Mouse (Mus musculus) limb, embryonic 14.5 days (tissue): Measurements from ENCODE around the gene Coro1a. TPM values are rescaled to one million over a fixed set of nuclear protein-coding genes. Genes with fewer than 3 reads are reported as not detected.

ENCODE experiments used
- ATAC-seq: fragments of 200-750 bp; cut with Nextera tagmentation; 2 replicates; pipeline ENCODE4 v1.8.0; 2017; ENCODE audit warnings: low read depth, moderate number of reproducible peaks, moderate TSS enrichment; ENCODE audit not compliant: low FRiP score
- DNase-seq: peaks from one replicate; pipeline ENCODE4 v3.0.0-alpha.2; 2015; ENCODE audit warnings: low spot score
- H3K27ac ChIP-seq: fragments of 300-500 bp; sonication (generic); replicated peaks from 2 replicates; pipeline ENCODE4 v1.5.1; 2014; ENCODE audit warnings: low read depth, mild to moderate bottlenecking, low read length, moderate library complexity, mixed read lengths
- H3K27me3 ChIP-seq: fragments of 300-500 bp; sonication (generic); 2 replicates; pipeline ENCODE4 v1.6.1; 2014; ENCODE audit warnings: low read length, mixed read lengths; ENCODE audit not compliant: control insufficient read depth, insufficient read depth
- H3K36me3 ChIP-seq: fragments of 300-500 bp; sonication (generic); 2 replicates; pipeline ENCODE4 v1.6.1; 2014; ENCODE audit warnings: mild to moderate bottlenecking, low read length, moderate library complexity, mixed read lengths; ENCODE audit not compliant: control insufficient read depth, insufficient read depth
- H3K4me1 ChIP-seq: fragments of 300-500 bp; sonication (generic); 2 replicates; pipeline ENCODE4 v1.6.1; 2014; ENCODE audit warnings: antibody characterized with exemption, low read length, mixed read lengths; ENCODE audit not compliant: control insufficient read depth, insufficient read depth
- H3K4me2 ChIP-seq: fragments of 300-500 bp; sonication (generic); replicated peaks from 2 replicates; pipeline ENCODE4 v1.6.1; 2014; ENCODE audit warnings: low read depth, mild to moderate bottlenecking, low read length, moderate library complexity; ENCODE audit not compliant: severe bottlenecking
- H3K4me3 ChIP-seq: fragments of 300-500 bp; sonication (generic); replicated peaks from 2 replicates; pipeline ENCODE4 v1.5.1; 2014; ENCODE audit warnings: low read length
- H3K9ac ChIP-seq: fragments of 300-500 bp; sonication (generic); 2 replicates; pipeline ENCODE4 v1.6.1; 2014; ENCODE audit warnings: mild to moderate bottlenecking, low read depth, low read length, moderate library complexity; ENCODE audit not compliant: severe bottlenecking
- H3K9me3 ChIP-seq: fragments of 300-500 bp; sonication (generic); 2 replicates; pipeline ENCODE4 v1.6.1; 2016; ENCODE audit warnings: low read length; ENCODE audit not compliant: control insufficient read depth
- POLR2A ChIP-seq: fragments of 200-500 bp; IDR thresholded peaks from 2 replicates; pipeline ENCODE4 v1.8.0; 2012; ENCODE audit warnings: inconsistent platforms, mild to moderate bottlenecking, moderate library complexity, borderline replicate concordance; ENCODE audit not compliant: insufficient read depth, insufficient read length; ENCODE audit errors: extremely low read depth
- WGBS: fragments of 180-500 bp; shearing (Covaris S2); extraction: QIAGEN DNeasy Blood & Tissue Kit; methylation state at CpG from one replicate; pipeline ENCODE4 v1.1.7; 2014; 5-methylcytosine and 5-hydroxymethylcytosine counted together
- polyA plus RNA-seq, 2 experiments: library from polyadenylated mRNA; depleted of rRNA in 1 of 2; stranded (reverse) in 1 of 2; unstranded in 1 of 2; fragments of >200 nt; fragmentation: Nextera tagmentation in 1 of 2; extraction: Ambion mirVana in 1 of 2; gene quantifications; 2 replicates each; pipeline versions ENCODE4 v1.2.1 to v1.2.3; 2012 to 2014

The Coro1a gene
- polyA plus RNA-seq (2012; rRNA removed) (33.4 and 45.7 TPM in 2 replicates), polyA plus RNA-seq (2014; fragmentation: Nextera tagmentation; extraction: Ambion mirVana) (43.0 and 45.0 TPM in 2 replicates)

DNA sequence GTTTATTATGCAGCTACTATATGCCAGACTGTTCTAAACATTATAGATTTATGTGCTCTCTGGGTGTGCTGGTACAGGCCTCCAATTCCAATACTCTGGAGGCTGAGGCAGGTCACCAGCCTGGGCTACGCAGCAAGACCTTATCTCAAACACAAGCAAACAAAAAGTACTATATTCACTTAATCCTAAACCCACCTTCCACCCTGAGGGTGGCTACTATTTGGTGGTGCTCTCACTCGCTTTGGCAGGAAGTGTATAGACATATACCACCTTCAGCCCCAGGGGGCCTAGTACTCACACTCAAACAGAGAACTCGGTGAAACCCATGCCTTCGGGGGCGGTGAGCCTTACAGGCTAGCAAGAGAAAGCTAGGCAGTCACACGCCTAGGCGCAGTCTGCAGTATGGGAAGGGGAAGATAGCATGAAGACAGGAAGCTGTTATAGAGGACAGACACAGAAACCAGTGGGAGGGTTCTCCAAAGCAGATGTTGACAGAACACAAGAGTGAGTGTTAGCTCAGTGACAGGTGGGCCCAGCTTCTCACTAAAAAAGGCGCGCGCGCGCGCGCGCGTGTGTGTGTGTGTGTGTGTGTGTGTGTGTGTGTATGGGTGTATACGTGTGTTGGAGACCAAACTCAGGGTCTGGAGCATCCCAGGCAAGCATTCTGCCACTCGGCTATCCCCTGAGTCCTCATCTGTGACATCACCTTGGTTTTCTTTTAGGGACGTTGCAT is at the start of gene Coro1a:
Coro1a (minus strand) TSS at position 346 of the 733 bp plus-strand sequence.
- Histone ChIP-seq H3K27me3 (no peaks in the 10 kb centered on the region), H3K4me3 (no peak within 1 kb of the TSS), H3K4me1 (peaks cover 7% of the 10 kb centered on the region; the same call in 1 of the 2 replicates), H3K4me2 (no peak within 1 kb of the TSS), H3K9ac (no peak within 1 kb of the TSS), H3K27ac (no peak within 1 kb of the TSS), H3K36me3 (no peaks in the 10 kb centered on the region), H3K9me3 (no peaks in the 10 kb centered on the region)
- no peak for ATAC-seq
- WGBS = 87% methylated on average over 17 of the region's 19 CpGs
- TF ChIP-seq POLR2A = no peak
- DNase-seq = no peak

DNA sequence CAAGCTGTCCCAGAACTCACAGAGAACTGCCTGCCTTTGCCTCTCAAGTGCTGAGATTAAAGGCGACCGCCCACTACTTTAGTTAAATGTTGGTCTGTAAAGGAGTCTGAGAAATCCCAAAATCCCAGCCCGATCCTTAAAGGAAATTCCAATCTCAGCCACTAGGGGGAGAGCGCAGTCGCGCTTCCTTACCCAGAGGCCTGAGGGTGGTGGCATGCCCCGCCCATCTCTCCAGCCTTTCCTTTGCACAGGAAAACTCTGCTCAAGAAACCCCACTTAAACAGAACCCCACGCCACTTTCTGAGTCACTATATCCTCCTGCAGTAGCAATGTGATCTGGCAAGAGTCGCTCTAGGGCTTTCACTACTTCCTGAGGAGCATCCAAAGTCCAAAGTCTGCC is 47.3 kb upstream of the Coro1a start:
- under 1% methylated on average over 9 of the region's 9 CpGs for WGBS
- TF ChIP-seq POLR2A = 0 out of 2 replicates have a peak, but pooled peaks have one; percentile 19
- Histone ChIP-seq H3K4me2 (no peak overlapping the region), H3K4me1 (no peaks in the 10 kb centered on the region), H3K4me3 (no peak overlapping the region), H3K27me3 (no peaks in the 10 kb centered on the region), H3K36me3 (no peaks in the 10 kb centered on the region), H3K9me3 (no peaks in the 10 kb centered on the region), H3K27ac (no peak overlapping the region), H3K9ac (no peak overlapping the region)
- DNase-seq (peak; percentile 88), ATAC-seq (peak; percentile 66; the same call in 1 of the 2 replicates)

DNA sequence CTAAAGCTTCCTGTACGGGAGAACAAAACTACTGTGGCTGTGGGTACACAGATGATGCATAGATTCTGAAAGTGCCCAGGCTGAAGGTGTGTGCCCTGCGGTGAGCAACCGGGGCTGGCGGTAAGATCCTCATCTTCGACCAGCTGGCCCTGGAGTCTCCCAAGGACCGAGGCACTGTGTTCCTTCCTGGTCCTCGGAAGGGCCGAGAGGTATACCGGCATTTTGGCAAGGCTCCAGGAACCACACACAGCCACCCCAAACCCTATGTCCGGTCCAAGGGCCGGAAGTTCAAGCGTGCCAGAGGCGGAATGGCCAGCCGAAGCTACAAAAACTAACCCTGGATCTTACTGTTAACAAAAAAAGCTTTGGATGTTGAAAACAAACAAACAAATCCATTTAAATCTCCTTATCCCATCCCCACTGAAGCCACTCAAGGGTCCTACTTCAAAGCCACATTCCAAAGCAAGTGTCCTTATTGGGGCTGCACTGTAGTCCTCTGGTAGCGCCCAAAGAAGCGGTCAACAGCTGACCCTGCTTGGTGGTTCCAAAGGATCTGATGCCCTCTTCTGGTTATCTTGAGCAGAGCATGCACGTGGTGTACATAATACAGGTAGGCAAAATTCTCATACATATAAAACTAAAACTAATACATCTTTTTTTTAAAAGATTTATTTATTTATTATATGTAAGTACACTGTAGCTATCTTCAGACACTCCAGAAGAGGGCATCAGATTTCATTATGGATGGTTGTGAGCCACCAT is 42.2 kb upstream of the Coro1a start:
- Histone ChIP-seq H3K4me3 (no peak overlapping the region), H3K4me1 (no peaks in the 10 kb centered on the region), H3K9me3 (no peaks in the 10 kb centered on the region), H3K36me3 (no peaks in the 10 kb centered on the region), H3K4me2 (no peak overlapping the region), H3K9ac (no peak overlapping the region), H3K27me3 (no peaks in the 10 kb centered on the region), H3K27ac (no peak overlapping the region)
- no peak for TF ChIP-seq POLR2A
- DNase-seq = no peak
- 98% methylated on average over 17 of the region's 17 CpGs for WGBS
- no peak for ATAC-seq

- Histone ChIP-seq H3K27ac (no peak overlapping the region), H3K4me3 (no peak overlapping the region), H3K9me3 (no peaks in the 10 kb centered on the region), H3K4me2 (no peak overlapping the region), H3K27me3 (no peaks in the 10 kb centered on the region), H3K4me1 (no peaks in the 10 kb centered on the region), H3K36me3 (no peaks in the 10 kb centered on the region), H3K9ac (no peak overlapping the region)
- no peak for TF ChIP-seq POLR2A
- DNase-seq = no peak
- WGBS = 68% methylated on average over 7 of the region's 7 CpGs
- no peak for ATAC-seq
Observed at GRCm38 (mm10) chr7:126748824-126749223, 41.2 kb upstream of the Coro1a start.

GRCm38 (mm10) chr7:126746798-126747197 is 39.2 kb upstream of the Coro1a start:
- 21% methylated on average over 6 of the region's 6 CpGs for WGBS
- H3K27ac ChIP-seq = no peak overlapping the region
- DNase-seq (no peak), ATAC-seq (no peak)
- H3K4me2 ChIP-seq = no peak overlapping the region
- no peak overlapping the region for H3K9ac ChIP-seq
- H3K4me1 ChIP-seq = no peaks in the 10 kb centered on the region
- no peaks in the 10 kb centered on the region for H3K36me3 ChIP-seq
- no peak for TF ChIP-seq POLR2A
- H3K4me3 ChIP-seq = no peak overlapping the region
- no peaks in the 10 kb centered on the region for H3K27me3 ChIP-seq
- H3K9me3 ChIP-seq = no peaks in the 10 kb centered on the region
